Mouse (Mus musculus): Measurements from ENCODE around the gene Gng2.
"Not testable (repeated sequence)": the region's sequence is repeated elsewhere in the genome, so short reads cannot be mapped to it uniquely, and the experiment has no call there.

The Gng2 gene

DNA sequence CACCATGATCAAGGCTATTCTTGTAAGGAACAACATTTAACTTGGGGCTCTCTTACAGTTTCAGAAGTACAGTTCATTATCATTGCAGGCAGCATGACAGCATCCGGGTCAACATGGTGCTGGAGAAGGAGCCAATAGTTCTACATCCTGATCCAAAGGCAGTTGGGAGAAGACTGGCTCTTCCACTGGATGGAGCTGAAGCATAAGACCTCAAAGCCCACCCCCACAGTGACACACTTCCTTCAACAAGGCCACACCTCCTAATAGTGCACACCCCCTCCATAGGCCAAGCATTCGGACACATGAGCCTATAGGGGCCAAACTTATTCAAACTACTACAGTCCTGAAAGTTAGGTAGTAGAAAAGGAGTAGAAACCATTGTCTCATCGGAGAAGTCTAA, 42.3 kb downstream of the Gng2 start:
- no peak for DNase-seq

DNA sequence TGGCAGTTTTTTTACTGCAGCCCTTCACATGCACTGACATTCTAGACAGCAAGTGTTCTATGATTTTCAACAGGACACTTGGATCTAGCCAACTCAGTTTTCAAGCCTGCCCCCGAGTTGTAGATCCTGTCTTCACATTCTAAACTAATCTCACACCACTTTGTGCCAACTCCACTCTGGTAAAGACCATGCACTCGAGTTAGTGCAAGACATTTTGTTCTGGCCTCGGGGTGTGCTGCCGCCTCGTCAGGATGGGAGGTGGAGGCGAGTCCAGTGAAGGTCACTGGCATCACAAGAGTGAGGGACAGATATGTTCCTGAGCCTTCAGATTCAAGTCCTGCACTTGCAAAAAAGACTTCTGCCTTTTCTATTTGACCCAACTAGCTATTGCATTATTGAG, 44.1 kb downstream of the Gng2 start:
- no peak for DNase-seq

DNA sequence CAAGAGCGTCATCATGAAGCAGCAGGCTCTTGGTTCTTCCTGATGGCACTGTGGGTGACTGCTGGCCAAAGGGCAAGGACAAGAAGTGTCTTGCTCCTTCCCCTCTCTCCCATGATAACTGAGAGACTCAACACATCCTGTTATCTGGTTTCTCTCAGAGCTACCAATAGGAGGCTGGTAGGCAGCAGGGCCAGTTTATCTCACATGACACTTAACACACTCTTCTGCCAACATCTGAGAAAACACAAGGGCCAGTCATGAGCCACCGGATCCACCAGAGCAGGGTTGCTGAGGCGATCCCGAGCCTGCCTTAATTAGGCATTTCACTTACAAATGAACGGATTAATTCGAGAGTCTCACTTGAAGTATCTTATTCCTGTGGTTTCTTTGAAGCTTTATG, 49.5 kb downstream of the Gng2 start:
- no peak for DNase-seq

DNA sequence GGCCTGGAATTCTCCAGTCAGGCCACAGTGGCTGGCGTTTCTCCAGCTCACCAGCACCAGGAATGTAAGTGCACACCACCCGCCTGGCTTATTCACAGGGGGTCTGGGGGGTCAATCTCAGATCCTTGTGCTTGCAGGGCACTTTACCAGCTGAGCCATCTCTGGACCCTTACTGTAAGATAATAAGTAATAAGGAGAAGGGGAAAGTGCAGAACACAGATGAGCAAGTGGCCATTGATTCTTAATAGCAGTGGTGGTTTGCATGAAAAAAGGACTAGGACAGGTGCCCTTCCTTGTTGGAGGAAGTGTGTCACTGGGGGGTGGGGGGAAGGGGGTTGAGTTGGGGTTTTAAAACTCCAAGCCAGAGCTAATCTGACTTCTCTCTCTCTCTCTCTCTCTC, 50.3 kb downstream of the Gng2 start:
- DNase-seq = no peak

DNA sequence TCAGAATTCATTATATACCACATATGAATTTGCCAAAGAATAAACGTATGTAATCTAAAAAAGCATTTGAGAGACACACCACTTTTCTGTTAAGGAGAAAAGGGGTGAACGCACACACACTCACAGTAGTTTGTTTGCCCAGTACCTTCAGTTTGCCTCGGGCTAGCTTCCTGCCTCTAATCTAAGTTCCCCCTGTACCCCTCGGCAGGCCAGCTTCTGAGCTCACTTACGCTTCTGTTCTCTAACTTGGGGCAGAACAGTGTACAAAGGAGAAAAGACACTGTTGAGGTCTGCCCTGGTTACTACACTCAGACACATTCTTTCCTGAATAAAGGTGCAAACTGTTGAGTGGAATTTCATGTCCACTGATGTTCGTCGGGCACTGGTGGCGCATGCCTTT, 51.1 kb downstream of the Gng2 start:
- DNase-seq = no peak

- DNase-seq = no peak
Observed at GRCm38 (mm10) chr14:19925157-19925556, 52.3 kb downstream of the Gng2 start.

DNA sequence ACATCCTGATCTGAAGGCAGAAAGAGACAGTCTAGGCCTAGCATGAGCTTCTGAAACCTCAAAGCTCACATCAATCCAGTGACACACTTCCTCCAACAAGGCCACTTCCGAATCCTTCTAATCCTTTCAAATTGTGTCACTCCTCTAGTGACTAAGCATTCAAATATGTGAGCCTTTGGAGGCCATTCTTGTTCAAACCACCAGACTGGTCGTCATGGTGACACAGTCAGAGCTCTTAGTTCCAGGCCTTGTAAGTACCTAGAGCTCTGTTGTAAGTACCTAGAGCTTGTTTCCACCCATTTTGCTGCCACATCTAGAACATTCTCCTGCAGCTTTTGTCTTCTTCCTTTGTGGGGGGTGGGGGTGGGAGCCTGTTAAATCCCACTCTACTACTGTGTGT, 53.3 kb downstream of the Gng2 start:
- DNase-seq = no peak

DNA sequence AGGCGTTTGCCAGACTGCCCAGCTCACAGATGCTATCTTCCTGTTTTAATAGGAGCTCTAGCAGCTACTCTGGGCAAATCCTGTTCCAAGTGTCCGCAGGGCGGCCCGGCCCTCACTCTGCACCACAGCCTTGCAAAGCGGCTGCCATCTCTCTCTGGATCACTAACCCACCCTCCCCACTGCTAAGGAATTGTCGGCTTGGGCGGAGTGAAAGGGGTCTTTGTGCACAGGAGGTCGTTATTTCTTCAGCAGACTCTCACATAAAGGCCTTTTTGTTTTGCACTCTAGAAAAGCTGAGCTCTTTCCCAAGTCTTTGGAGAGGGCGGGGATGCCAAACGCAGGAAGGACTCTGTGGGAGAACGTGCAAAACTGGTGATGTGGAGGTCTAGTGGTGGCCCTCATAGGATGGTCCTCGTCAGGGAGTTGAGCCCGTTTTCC, 57.2 kb downstream of the Gng2 start:
- DNase-seq = no peak

DNA sequence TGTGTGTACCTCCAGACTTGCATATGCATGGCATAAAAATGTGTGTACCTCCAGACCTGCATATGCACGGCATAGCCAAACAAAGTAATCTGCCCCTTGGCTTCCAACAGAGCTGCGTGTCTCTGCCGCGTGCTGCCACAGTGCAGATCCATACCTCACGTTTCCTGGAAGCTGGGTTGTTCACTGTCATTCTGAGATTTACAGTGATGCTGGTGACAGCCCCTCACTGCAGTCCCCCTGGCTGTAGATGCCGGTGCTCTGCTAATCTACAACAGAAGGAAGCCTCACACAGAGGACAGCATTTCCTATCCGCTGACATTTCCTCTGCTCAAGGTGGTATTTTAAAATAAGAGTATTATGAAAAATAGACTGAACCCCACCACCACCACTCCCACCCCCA, 57.6 kb downstream of the Gng2 start:
- DNase-seq = no peak

DNA sequence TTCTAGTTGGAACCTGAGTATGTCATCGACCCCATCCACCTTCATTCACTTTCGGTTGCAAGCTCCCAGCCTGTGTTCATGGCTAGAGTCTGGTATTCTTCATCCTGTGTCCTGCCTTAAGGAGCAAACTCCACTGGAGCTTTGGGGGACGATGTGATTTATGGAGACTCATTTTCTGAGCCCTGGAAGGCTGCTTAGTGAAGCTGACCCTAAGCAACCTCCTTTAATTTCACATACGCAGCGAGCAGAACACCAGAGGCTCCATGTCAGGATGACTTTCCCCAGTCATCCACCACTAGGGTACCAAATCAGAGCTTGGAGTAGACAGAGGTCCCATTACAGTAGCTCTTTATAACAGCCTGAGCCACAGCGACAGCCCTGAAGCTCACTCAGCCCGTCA, 59.9 kb downstream of the Gng2 start:
- DNase-seq = no peak

DNA sequence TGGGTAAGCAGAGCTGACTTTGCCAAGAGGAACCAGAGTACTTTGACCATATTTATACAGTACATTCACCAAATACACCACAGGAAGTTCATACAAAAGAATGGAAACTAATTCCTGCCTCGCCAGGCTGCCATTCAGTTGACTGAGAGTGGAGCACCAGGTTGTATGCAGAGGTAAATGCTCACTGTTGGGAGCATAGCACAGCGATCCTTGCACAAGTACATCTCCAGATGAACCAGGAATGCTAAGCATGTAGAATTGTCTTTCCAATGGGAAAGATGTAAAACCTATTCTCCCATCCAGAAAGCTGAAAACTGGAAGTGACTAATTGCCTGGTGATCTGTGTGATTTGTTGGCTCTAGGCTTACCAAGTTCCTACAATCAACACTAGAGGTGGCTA, 61.1 kb downstream of the Gng2 start:
- DNase-seq = no peak

GRCm38 (mm10) chr14:19912891-19913290, 64.5 kb downstream of the Gng2 start:
- DNase-seq = no peak

- peak; percentile 59 for DNase-seq
Observed at GRCm38 (mm10) chr14:19905615-19906014, 71.8 kb downstream of the Gng2 start.

DNA sequence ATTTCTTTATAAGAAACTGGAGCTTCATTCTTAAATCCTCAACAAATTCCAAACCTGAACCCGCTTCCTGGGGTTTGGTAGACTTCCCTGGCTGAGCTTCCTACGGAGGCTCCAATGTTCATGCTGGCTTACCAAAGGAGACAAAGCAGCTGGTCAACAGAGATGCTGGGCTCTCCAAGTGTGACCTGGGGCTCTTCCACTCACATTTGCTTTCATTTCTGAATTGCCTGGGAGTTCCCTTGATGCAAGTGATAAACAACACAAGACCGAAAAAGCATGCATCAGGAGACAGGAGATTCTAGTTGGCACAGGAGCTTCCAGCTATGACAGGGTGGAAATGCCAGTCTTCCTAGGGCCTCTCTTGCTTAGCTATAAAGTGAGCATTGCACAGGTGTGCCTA, 72.6 kb downstream of the Gng2 start:
- no peak for DNase-seq

DNA sequence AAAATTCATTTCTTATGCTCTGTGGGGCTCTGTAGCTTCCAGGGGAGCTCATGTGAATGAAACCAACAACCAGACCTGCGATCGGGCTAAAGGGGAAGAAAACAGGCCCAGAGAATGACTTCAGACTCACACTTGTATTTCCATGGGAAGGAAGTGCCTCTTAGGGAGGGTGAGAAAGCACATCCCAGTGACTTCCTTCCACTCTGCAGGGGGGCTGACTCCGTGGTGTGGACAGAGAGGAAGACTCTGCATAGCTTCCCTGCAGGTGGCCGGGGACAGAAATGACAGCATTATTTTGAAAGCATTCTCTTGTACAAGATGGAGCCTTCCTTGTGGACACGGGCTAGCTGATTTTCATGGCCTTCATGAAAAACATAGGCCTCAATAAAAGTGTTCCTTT, 73.4 kb downstream of the Gng2 start:
- no peak for DNase-seq

GRCm38 (mm10) chr14:19900492-19900891, 76.9 kb downstream of the Gng2 start:
- DNase-seq = no peak

DNA sequence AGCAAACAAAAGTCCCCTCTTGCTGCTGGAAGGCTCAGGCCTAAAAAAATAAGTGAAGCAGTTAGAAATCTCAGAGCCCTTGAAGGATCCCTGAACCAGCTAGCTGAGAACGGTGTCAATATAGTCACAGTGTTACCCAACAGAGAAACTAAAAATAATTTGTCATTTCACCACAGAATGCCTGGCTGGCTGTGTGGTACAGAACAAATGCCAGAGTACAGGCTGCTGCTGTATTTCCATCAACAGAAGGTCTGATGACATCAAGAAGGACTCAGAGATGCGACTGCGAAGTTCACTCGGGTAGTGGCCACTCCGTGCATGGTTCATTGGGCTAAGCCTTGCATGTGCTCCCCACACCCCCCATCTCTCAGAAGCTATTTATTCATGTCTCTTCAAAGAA, 89.9 kb downstream of the Gng2 start:
- DNase-seq = peak; percentile 52

DNA sequence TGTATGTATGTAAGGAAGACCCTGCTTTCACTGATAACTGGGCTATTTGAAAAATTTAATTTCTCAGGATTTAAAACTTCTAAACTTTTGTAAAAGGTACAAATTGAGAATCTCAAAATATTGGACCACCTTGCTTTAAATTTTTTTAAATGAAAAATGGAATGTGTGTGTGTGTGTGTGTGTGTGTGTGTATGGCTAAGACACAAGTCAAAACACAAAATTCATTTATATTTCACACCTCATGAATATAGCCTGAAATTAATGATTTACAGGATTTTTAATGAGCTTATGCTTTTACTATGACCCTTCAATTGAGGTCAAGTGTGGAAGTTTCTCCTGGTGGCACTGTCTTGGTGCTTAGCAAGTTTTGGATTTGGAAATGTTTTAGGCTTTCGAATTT, 93.0 kb downstream of the Gng2 start:
- not testable (repeated sequence) for DNase-seq

- DNase-seq = peak; percentile 18
Observed at GRCm38 (mm10) chr14:19874201-19874807, 103.1 kb downstream of the Gng2 start.

GRCm38 (mm10) chr14:19867286-19867935, 110.0 kb downstream of the Gng2 start:
- no peak for DNase-seq

DNA sequence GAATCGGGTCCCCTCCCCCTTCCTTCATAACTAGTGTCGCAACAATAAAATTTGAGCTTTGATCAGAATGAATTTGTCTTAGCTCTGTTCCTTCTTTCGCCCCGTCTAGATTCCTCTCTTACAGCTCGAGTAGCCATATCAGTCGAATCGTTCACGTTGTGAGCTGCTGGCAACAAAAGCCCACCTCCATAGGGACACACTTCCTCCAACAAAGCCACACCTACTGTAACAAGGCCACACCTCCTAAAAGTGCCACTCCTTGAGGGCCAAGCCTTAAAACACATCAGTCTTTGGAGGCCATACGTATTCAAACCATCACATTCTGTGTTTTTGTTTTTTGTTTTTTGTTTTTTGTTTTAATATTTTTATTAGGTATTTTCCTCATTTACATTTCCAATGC, 112.3 kb downstream of the Gng2 start:
- not testable (repeated sequence) for DNase-seq

GRCm38 (mm10) chr14:19861311-19862080, 115.9 kb downstream of the Gng2 start:
- no peak for DNase-seq

GRCm38 (mm10) chr14:19860281-19860680, 117.1 kb downstream of the Gng2 start:
- no peak for DNase-seq

Measured in right cerebral cortex, adult 18-20 months (tissue).